Mouse (Mus musculus) hindbrain, postnatal 0 days (tissue): Measurements from ENCODE around the gene Tstd3. TPM values are rescaled to one million over a fixed set of nuclear protein-coding genes. Genes with fewer than 3 reads are reported as not detected.
"Not testable (repeated sequence)": the region's sequence is repeated elsewhere in the genome, so short reads cannot be mapped to it uniquely, and the experiment has no call there.

Experiments
- ATAC-seq: fragments of 200-750 bp; cut with Nextera tagmentation; 2 replicates; pipeline ENCODE4 v1.8.0; 2017; ENCODE audit warnings: mild to moderate bottlenecking, moderate TSS enrichment, moderate library complexity
- DNase-seq: peaks from one replicate; pipeline ENCODE4 v3.0.0-alpha.2; 2015; ENCODE audit warnings: low spot score
- H3K27ac ChIP-seq: fragments of 300-500 bp; sonication (generic); 2 replicates; pipeline ENCODE4 v1.5.1; 2014; ENCODE audit warnings: mild to moderate bottlenecking
- H3K27me3 ChIP-seq: fragments of 300-500 bp; sonication (generic); 2 replicates; pipeline ENCODE4 v1.6.1; 2014; ENCODE audit warnings: low read length, mixed read lengths; ENCODE audit not compliant: insufficient read depth
- H3K36me3 ChIP-seq: fragments of 300-500 bp; sonication (generic); 2 replicates; pipeline ENCODE4 v1.6.1; 2014; ENCODE audit warnings: low read length, mixed read lengths; ENCODE audit not compliant: insufficient read depth
- H3K4me1 ChIP-seq: fragments of 300-500 bp; sonication (generic); 2 replicates; pipeline ENCODE4 v1.6.1; 2014; ENCODE audit warnings: antibody characterized with exemption, low read length, mixed read lengths; ENCODE audit not compliant: insufficient read depth
- H3K4me2 ChIP-seq: fragments of 300-500 bp; sonication (generic); 2 replicates; pipeline ENCODE4 v1.6.1; 2014; ENCODE audit warnings: low read depth, mild to moderate bottlenecking, low read length, moderate library complexity, mixed read lengths
- H3K4me3 ChIP-seq: fragments of 300-500 bp; sonication (generic); 2 replicates; pipeline ENCODE4 v1.5.1; 2014; ENCODE audit warnings: low read length
- H3K9ac ChIP-seq: fragments of 300-500 bp; sonication (generic); replicated peaks from 2 replicates; pipeline ENCODE4 v1.6.1; 2014; ENCODE audit warnings: mild to moderate bottlenecking, low read length, moderate library complexity, mixed read lengths
- H3K9me3 ChIP-seq: fragments of 300-500 bp; sonication (generic); 2 replicates; pipeline ENCODE4 v1.6.1; 2016; ENCODE audit warnings: low read length, mixed read lengths
- CTCF ChIP-seq: IDR thresholded peaks from 2 replicates; pipeline ENCODE4 v1.5.1; 2016; ENCODE audit warnings: antibody characterized with exemption, control low read depth, low read depth
- WGBS: fragments of 180-500 bp; shearing (Covaris S2); extraction: QIAGEN DNeasy Blood & Tissue Kit; methylation state at CpG from one replicate; pipeline ENCODE4 v1.1.7; 2014; 5-methylcytosine and 5-hydroxymethylcytosine counted together
- polyA plus RNA-seq: library from polyadenylated mRNA; unstranded; fragments of >200 nt; fragmentation: Nextera tagmentation; extraction: Ambion mirVana; gene quantifications from 2 replicates; pipeline ENCODE4 v1.2.1, GENCODE M21; 2015
- total RNA-seq: library from RNA; depleted of rRNA; stranded (reverse); fragments of >200 nt; gene quantifications from 2 replicates; pipeline ENCODE4 v1.2.3, GENCODE M21; 2014

The Tstd3 gene
- total and polyA plus RNA-seq, 2 experiments from 2014 or later = 11.4 to 24.8 TPM

DNA sequence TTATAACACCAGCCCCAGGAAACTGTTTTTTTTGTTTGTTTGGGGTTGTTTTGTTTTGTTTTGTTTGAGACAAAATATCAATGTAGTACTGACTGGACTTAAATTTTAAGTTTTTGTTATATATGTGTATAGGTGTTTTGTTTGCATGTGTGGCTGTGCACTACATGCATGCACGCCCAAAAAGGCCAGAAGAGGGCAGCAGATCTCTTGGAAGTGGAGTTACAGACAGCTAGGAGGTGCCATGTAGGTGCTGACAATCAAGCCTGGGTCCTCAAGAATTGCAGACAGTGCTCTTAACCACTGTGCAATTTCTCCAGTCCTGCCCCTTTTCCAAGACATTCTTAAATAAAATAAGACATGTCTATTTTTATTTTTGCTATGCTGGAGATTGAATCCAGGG is 8.2 kb downstream of the Tstd3 start:
- Histone ChIP-seq H3K9ac (no peak overlapping the region), H3K27me3 (no peaks in the 10 kb centered on the region), H3K4me1 (no peaks in the 10 kb centered on the region), H3K9me3 (no peaks in the 10 kb centered on the region), H3K27ac (no peak overlapping the region), H3K4me3 (no peak overlapping the region), H3K36me3 (no peaks in the 10 kb centered on the region), H3K4me2 (no peak overlapping the region)
- WGBS = 45% methylated on average over 1 of the region's 1 CpGs
- ATAC-seq (no peak), DNase-seq (no peak)
- peak; percentile 20; the same call in 1 of the 2 replicates for TF ChIP-seq CTCF

DNA sequence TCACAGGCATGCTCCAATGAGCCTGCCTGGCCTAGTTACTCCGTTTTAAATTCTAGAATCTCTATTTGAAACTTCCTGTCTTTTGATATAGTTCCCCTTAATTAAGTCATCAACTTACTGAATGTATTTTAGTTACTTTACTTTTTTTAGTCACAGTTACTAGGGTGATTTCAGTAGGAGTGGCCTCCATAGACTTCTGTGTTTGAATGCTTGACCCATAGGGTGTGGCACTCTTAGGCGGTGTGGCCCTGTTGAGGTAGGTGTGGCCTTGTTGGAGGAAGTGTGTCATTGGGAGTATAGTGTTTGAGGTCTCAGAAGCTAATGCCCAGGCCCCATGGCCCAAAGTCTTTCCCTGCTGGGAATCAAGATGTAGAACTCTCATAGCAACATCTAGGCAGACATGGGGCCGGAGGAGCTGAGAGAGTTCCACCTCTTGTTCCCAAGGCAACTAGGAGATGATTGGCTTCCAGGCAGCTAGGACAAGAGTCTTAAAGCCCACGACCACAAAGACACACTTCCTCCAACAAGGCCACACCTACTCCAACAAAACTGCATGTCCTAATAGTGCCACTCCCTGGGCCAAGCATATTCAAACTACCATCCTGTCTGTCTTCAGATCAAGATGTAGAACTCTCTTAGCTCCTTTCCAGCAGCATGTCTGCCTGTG is 11.8 kb downstream of the Tstd3 start:
- TF ChIP-seq CTCF = no peak
- Histone ChIP-seq H3K9ac (no peak overlapping the region), H3K4me1 (no peaks in the 10 kb centered on the region), H3K9me3 (no peaks in the 10 kb centered on the region), H3K36me3 (no peaks in the 10 kb centered on the region), H3K27ac (no peak overlapping the region), H3K27me3 (no peaks in the 10 kb centered on the region), H3K4me2 (no peak overlapping the region), H3K4me3 (no peak overlapping the region)
- ATAC-seq (no peak), DNase-seq (no peak)
- WGBS = 72% methylated on average over 4 of the region's 4 CpGs

DNA sequence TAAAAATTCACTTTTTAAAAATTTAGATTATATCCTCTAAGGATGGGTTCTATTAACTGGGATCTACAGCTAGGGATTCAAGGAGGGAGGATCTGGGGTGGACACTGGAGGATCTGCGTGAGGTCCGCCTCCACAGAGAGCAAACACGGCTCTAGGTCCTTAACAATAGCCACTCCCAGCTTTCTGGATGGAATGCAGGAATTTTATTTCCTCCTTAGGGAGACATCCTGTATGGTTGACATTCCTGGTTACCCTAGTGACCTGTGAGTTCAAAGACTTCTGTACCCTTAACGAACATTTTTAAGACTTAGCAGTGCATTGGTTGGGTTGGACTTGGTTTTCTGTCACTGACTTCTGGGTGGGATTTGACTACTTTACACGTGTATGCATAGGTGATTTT is 21.3 kb downstream of the Tstd3 start:
- WGBS = 81% methylated on average over 5 of the region's 5 CpGs
- DNase-seq (no peak), ATAC-seq (no peak)
- Histone ChIP-seq H3K27ac (no peak overlapping the region), H3K36me3 (peaks cover 8% of the 10 kb centered on the region; the same call in 1 of the 2 replicates), H3K9me3 (no peaks in the 10 kb centered on the region), H3K4me2 (no peak overlapping the region), H3K4me1 (no peaks in the 10 kb centered on the region), H3K4me3 (no peak overlapping the region), H3K27me3 (no peaks in the 10 kb centered on the region), H3K9ac (no peak overlapping the region)
- no peak for TF ChIP-seq CTCF

DNA sequence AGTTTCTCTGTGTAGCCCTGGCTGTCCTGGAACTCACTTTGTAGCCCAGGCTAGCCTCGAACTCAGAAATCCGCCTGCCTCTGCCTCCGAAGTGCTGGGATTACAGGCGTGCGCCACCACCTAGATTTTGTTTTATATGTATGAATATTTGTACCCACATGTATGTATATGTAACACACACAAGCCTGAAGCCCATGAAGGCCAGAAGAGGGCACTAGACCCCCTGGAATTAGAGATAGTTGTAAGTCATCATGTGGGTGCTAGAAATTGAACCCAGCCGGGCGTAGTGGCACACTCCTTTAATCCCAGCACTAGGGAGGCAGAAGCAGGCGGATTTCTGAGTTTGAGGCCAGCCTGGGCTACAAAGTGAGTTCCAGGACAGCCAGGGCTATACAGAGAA is 22.9 kb downstream of the Tstd3 start:
- not testable (repeated sequence) for H3K27ac ChIP-seq, H3K9ac ChIP-seq, H3K36me3 ChIP-seq, DNase-seq, H3K27me3 ChIP-seq, H3K4me3 ChIP-seq, H3K4me1 ChIP-seq, H3K9me3 ChIP-seq, ATAC-seq, H3K4me2 ChIP-seq
- WGBS = 97% methylated on average over 8 of the region's 8 CpGs

DNA sequence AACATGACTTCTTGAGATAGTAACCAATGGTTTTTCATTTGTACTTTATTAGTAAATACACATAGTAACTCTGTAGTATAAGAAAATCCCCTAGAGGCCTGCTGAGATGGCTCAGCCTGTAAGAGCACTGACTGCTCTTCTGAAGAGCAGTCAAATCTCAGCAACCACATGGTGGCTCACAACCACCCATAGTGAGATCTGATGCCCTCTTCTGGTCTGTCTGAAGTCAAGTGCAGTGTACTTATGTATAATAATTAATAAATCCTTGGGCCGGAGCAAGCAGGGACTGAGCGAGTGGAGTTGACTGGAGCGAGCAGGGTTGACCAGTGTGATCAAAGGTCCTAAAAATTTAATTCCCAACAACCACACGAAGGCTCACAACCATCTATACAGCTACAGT is 27.8 kb downstream of the Tstd3 start:
- Histone ChIP-seq H3K4me2 (no peak overlapping the region), H3K4me1 (no peaks in the 10 kb centered on the region), H3K36me3 (peaks cover 10% of the 10 kb centered on the region; the same call in 1 of the 2 replicates), H3K4me3 (no peak overlapping the region), H3K9ac (no peak overlapping the region), H3K9me3 (no peaks in the 10 kb centered on the region), H3K27ac (no peak overlapping the region), H3K27me3 (no peaks in the 10 kb centered on the region)
- no peak for DNase-seq
- 84% methylated on average over 4 of the region's 4 CpGs for WGBS
- peak; percentile 45 for TF ChIP-seq CTCF
- ATAC-seq = no peak

DNA sequence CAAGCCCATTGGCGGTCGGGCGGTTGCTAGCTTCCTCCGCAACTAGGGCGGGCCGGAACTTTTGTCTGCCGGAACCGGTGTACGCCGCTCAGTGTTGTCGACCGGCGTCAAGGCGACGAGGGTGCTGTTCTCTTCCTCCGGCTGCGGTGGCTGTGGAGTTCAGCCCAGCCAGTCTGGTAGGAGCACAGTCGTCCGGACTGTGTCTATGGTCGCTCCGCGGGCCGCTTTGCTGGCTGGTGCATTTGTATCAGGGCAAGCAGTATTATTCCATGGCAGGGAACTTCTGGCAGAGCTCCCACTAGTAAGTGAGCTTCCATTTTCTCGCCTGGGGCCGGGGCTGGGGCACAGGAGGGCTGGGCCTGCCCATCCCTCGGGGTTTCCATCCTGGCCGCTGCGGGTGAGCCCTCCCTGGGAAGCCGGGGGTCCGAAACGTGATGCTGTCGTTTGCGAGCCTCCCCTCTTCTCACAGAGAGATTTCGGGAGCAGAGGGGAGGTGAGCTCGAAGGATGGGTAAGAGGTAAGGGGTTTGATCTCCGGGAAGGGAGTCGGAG is 39.3 kb downstream of the Tstd3 start, which contains the start of gene Ccnc:
Ccnc (plus strand) TSS at position 87 of the 551 bp plus-strand sequence.
- under 1% methylated on average over 37 of the region's 37 CpGs for WGBS
- peak within 1 kb of the TSS; percentile 80 for H3K9ac ChIP-seq
- ATAC-seq (peak; percentile 99), DNase-seq (peak; percentile 96)
- peak within 1 kb of the TSS; percentile 92 for H3K27ac ChIP-seq
- peak within 1 kb of the TSS; percentile 87 for H3K4me3 ChIP-seq
- no peak for TF ChIP-seq CTCF
- peak within 1 kb of the TSS; percentile 72 for H3K4me2 ChIP-seq
- no peaks in the 10 kb centered on the region for H3K36me3 ChIP-seq
- no peaks in the 10 kb centered on the region for H3K27me3 ChIP-seq
- H3K9me3 ChIP-seq = no peaks in the 10 kb centered on the region
- H3K4me1 ChIP-seq = peaks cover 5% of the 10 kb centered on the region; the same call in 1 of the 2 replicates
